Mouse (Mus musculus) G1E (cell line): ENCODE measurements around the gene Dpy19l3.

Experiments
- CTCF ChIP-seq: IDR thresholded peaks from 2 replicates; pipeline ENCODE4 v1.5.1; 2012; ENCODE audit warnings: low read depth, low read length, inconsistent platforms, mixed read lengths
- GATA1 ChIP-seq: IDR thresholded peaks from 2 replicates; pipeline ENCODE4 v1.6.1; 2012; ENCODE audit warnings: borderline replicate concordance, low read length, inconsistent platforms, mixed read lengths
- POLR2AphosphoS5 ChIP-seq: IDR thresholded peaks from 2 replicates; pipeline ENCODE4 v1.6.1; 2012; ENCODE audit warnings: low read depth, low read length, inconsistent platforms; ENCODE audit not compliant: insufficient replicate concordance

GRCm38 (mm10) chr7:35723035-35723434 is 31.2 kb downstream of the Dpy19l3 start:
- TF ChIP-seq CTCF: no peak
- TF ChIP-seq GATA1: no peak
- no peak for TF ChIP-seq POLR2AphosphoS5
